22 mouse cellular contexts compared by ENCODE assay signal in genomic region chr4:125871211-125871610, GRCm38 (mm10).
DNase-seq lines count a peak whose midpoint lies in the region; ATAC-seq and TF ChIP-seq lines count a peak whose summit lies in the region.
"Had no signal": no experiment of that assay in that cellular context is flagged by ENCODE, and none has a peak within 500 bp of the region (broad histone marks: within the 10 kb centered on the region; RNA-seq: fewer than 3 reads in every experiment).

No protein-coding gene starts in this region.

- H3K4me3 ChIP-seq in forebrain, embryonic 14.5 days (ENCODE audit: low read depth, low read length), result no peak overlapping the region
- H3K4me3 ChIP-seq in forebrain, embryonic 12.5 days (replicated peaks), result no peak overlapping the region
- H3K4me3 ChIP-seq in lung, postnatal 0 days (ENCODE audit: low read depth, low read length), result no peak overlapping the region
- H3K4me3 ChIP-seq in kidney, embryonic 16.5 days (ENCODE audit: low read length), result no peak overlapping the region
- H3K4me3 ChIP-seq: embryonic facial prominence, embryonic 15.5 days; erythroblast, embryonic 14.5 days; forebrain, embryonic 10.5 days; heart, embryonic 12.5 days had no signal

- no peak overlapping the region for H3K9ac ChIP-seq in forebrain, embryonic 14.5 days (ENCODE audit: low read length)
- no peak overlapping the region for H3K9ac ChIP-seq in forebrain, embryonic 12.5 days
- no peak overlapping the region for H3K9ac ChIP-seq in lung, postnatal 0 days (replicated peaks; ENCODE audit: low read depth)
- no peak overlapping the region for H3K9ac ChIP-seq in kidney, embryonic 16.5 days (replicated peaks; ENCODE audit: low read length)
- H3K9ac ChIP-seq: embryonic facial prominence, embryonic 15.5 days; heart, embryonic 12.5 days; hindbrain, embryonic 14.5 days had no signal

- no peaks in the 10 kb centered on the region for H3K9me3 ChIP-seq in forebrain, embryonic 14.5 days (replicated peaks; ENCODE audit: control insufficient read depth, low read length)
- no peaks in the 10 kb centered on the region for H3K9me3 ChIP-seq in forebrain, embryonic 12.5 days
- no peaks in the 10 kb centered on the region for H3K9me3 ChIP-seq in lung, postnatal 0 days (ENCODE audit: low read length)
- no peaks in the 10 kb centered on the region for H3K9me3 ChIP-seq in kidney, embryonic 16.5 days (ENCODE audit: low read length)
- H3K9me3 ChIP-seq: embryonic facial prominence, embryonic 15.5 days; forebrain, embryonic 10.5 days; heart, embryonic 12.5 days had no signal

- ATAC-seq in forebrain, embryonic 14.5 days, result no peak
- ATAC-seq in forebrain, embryonic 12.5 days (ENCODE audit: low FRiP score), result no peak
- peak; percentile 72 for ATAC-seq in lung, postnatal 0 days
- ATAC-seq in kidney, embryonic 16.5 days (ENCODE audit: low FRiP score, low TSS enrichment), result no peak
- ATAC-seq: CD4-positive, CD25-positive, alpha-beta regulatory T cell, adult 4 months; forebrain, embryonic 16.5 days had no signal

- intact Hi-C loops in left cerebral cortex, postnatal 4 days (cut with DNase I), result no loop called here

- 0 out of 2 replicates have a peak overlapping the region, but pooled peaks have one; percentile 18 for H3K27ac ChIP-seq in forebrain, embryonic 14.5 days (ENCODE audit: low read depth, low read length)
- H3K27ac ChIP-seq in forebrain, embryonic 12.5 days, result no peak overlapping the region
- no peak overlapping the region for H3K27ac ChIP-seq in lung, postnatal 0 days (ENCODE audit: low read length)
- H3K27ac ChIP-seq in kidney, embryonic 16.5 days (ENCODE audit: low read length), result no peak overlapping the region
- H3K27ac ChIP-seq: embryonic facial prominence, embryonic 15.5 days; forebrain, embryonic 10.5 days; hindbrain, embryonic 14.5 days had no signal

- H3K4me2 ChIP-seq in forebrain, embryonic 14.5 days (ENCODE audit: low read length), result no peak overlapping the region
- no peak overlapping the region for H3K4me2 ChIP-seq in forebrain, embryonic 12.5 days
- H3K4me2 ChIP-seq in lung, postnatal 0 days (replicated peaks; ENCODE audit: low read depth, low read length), result no peak overlapping the region
- H3K4me2 ChIP-seq in kidney, embryonic 16.5 days (replicated peaks; ENCODE audit: low read depth, low read length), result no peak overlapping the region
- H3K4me2 ChIP-seq: embryonic facial prominence, embryonic 15.5 days; heart, embryonic 12.5 days; hindbrain, embryonic 14.5 days had no signal

- TF ChIP-seq CTCF in lung, postnatal 0 days (IDR thresholded peaks at IDR 0.05), result no peak

- TF ChIP-seq EP300 in lung, postnatal 0 days (IDR thresholded peaks at IDR 0.05), result no peak

- DNase-seq in forebrain, embryonic 14.5 days (ENCODE audit: low spot score), result no peak
- DNase-seq in left cerebral cortex, postnatal 4 days, result peak; percentile 25
- no peak for DNase-seq in left cerebral cortex, adult 9 months (ENCODE audit: low spot score in 2 of 2)
- peak; percentile 38 for DNase-seq in lung, postnatal 0 days (ENCODE audit: low spot score)
- no peak for DNase-seq in lung, adult 18-20 months
- DNase-seq: adrenal gland, postnatal 10 days; B cell, adult 2 months; cerebellum, adult 11 months; cerebellum, adult 8-10 months; cerebellum, postnatal 14 days; embryo, embryonic 11 days; gastrocnemius, postnatal 14 days had no signal

- H3K27me3 ChIP-seq in forebrain, embryonic 14.5 days (replicated peaks; ENCODE audit: control insufficient read depth, insufficient read depth, low read length), result no peaks in the 10 kb centered on the region
- no peaks in the 10 kb centered on the region for H3K27me3 ChIP-seq in forebrain, embryonic 12.5 days
- no peaks in the 10 kb centered on the region for H3K27me3 ChIP-seq in lung, postnatal 0 days (replicated peaks; ENCODE audit: insufficient read depth, low read length)
- no peaks in the 10 kb centered on the region for H3K27me3 ChIP-seq in kidney, embryonic 16.5 days (ENCODE audit: insufficient read depth, low read length)
- H3K27me3 ChIP-seq: embryonic facial prominence, embryonic 15.5 days; heart, embryonic 12.5 days had no signal

- WGBS in forebrain, embryonic 14.5 days, result 78% methylated on average over 13 of the region's 13 CpGs
- 78% methylated on average over 13 of the region's 13 CpGs for WGBS in forebrain, embryonic 12.5 days
- WGBS in lung, postnatal 0 days, result 54% methylated on average over 13 of the region's 13 CpGs
- 79% methylated on average over 13 of the region's 13 CpGs for WGBS in kidney, embryonic 16.5 days

- H3K36me3 ChIP-seq in forebrain, embryonic 14.5 days (ENCODE audit: control insufficient read depth, insufficient read depth, low read length), result no peaks in the 10 kb centered on the region
- no peaks in the 10 kb centered on the region for H3K36me3 ChIP-seq in forebrain, embryonic 12.5 days (replicated peaks)
- no peaks in the 10 kb centered on the region for H3K36me3 ChIP-seq in lung, postnatal 0 days (ENCODE audit: insufficient read depth, low read length)
- no peaks in the 10 kb centered on the region for H3K36me3 ChIP-seq in kidney, embryonic 16.5 days (ENCODE audit: insufficient read depth, low read length)
- H3K36me3 ChIP-seq: embryonic facial prominence, embryonic 15.5 days; forebrain, embryonic 10.5 days; G1E; heart, embryonic 12.5 days had no signal

- no peaks in the 10 kb centered on the region for H3K4me1 ChIP-seq in forebrain, embryonic 14.5 days (ENCODE audit: control insufficient read depth, insufficient read depth, low read length)
- H3K4me1 ChIP-seq in forebrain, embryonic 12.5 days, result no peaks in the 10 kb centered on the region
- no peaks in the 10 kb centered on the region for H3K4me1 ChIP-seq in lung, postnatal 0 days (ENCODE audit: insufficient read depth, low read depth, low read length)
- no peaks in the 10 kb centered on the region for H3K4me1 ChIP-seq in kidney, embryonic 16.5 days (ENCODE audit: insufficient read depth, low read length)
- H3K4me1 ChIP-seq: embryonic facial prominence, embryonic 15.5 days; forebrain, embryonic 10.5 days; heart, embryonic 12.5 days had no signal

Comparison
In these comparisons a context has a peak if more than half of its experiments do, and no peak if none do; other contexts are left out.
1. DNase-seq: peak in left cerebral cortex, postnatal 4 days (single experiment) and lung, postnatal 0 days (single experiment); none in forebrain, embryonic 14.5 days (single experiment), left cerebral cortex, adult 9 months (0 of 2) and lung, adult 18-20 months (0 of 2).